Mouse (Mus musculus) heart, adult 9 months (tissue): Measurements from ENCODE around the gene Gm10801.
"Not testable (repeated sequence)": the region's sequence is repeated elsewhere in the genome, so short reads cannot be mapped to it uniquely, and the experiment has no call there.

ENCODE experiments used
- DNase-seq, 2 experiments: peaks; one replicate each; pipeline ENCODE4 v3.0.0; 2022; ENCODE audit warnings: low spot score in 2 of 2

Gene Gm10801

DNA sequence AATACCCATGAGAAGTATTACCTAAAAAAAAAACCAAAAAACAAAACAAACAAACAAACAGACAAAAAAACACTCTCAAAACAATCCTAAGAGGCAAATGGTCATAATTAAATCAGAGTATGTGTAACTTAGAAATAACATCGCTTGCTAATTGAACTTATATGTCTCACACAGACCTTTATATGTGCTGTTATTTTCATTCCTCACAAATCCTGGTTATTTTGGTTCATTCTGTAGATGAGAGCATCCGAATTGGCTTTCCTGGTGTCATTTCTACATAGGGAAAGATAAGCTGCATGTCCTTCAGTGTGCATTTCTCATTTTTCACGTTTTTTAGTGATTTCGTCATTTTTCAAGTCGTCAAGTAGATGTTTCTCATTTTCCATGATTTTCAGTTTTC, at the start of gene Gm10801:
TSS of gene Gm10801 (plus strand) at position 301 of the 400 bp plus-strand sequence.
- not testable (repeated sequence) for DNase-seq

- DNase-seq, result not testable (repeated sequence)
Observed at GRCm38 (mm10) chr2:98667201-98667600, 5.2 kb downstream of the Gm10801 start, which contains the start of gene Gm10800. Gm10800 (minus strand) TSS chr2:98667301.

GRCm38 (mm10) chr2:98697533-98697932, 35.5 kb downstream of the Gm10801 start:
- DNase-seq, result no peak
